In the genomic region with DNA sequence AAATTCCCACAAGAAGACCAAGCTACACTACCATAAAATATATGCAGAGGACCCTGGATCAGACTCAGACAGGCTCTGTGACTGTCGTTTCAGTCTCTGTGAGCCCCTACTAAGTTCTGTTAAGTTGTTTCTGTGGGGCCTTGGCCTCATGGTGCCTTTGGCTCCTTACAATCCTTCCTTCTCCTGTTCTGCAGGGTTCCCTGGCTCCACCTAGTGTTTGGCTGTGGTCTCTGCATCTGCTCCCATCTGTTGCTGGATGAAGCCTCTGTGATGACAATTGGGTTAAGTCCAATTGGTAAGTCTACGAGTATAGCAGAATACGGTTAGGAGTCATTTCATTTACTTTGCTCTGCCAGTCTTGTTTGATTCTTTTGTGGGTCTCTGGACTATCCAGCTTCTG, we compare ENCODE assay signal across 8 mouse cellular contexts. TPM values are rescaled to one million over a fixed set of nuclear protein-coding genes. Genes with fewer than 3 reads are reported as not detected.
DNase-seq lines count a peak whose midpoint lies in the region; ATAC-seq and TF ChIP-seq lines count a peak whose summit lies in the region.

No protein-coding gene starts in this region.

- H3K27ac ChIP-seq in kidney, embryonic 14.5 days (ENCODE audit: low read depth, low read length): no peak overlapping the region
- no peak overlapping the region for H3K27ac ChIP-seq in hindbrain, postnatal 0 days
- 0 out of 2 replicates have a peak overlapping the region, but pooled peaks have one; percentile 22 for H3K27ac ChIP-seq in limb, embryonic 13.5 days

- no peak overlapping the region for H3K4me2 ChIP-seq in kidney, embryonic 14.5 days (replicated peaks; ENCODE audit: low read depth, low read length)
- H3K4me2 ChIP-seq in hindbrain, postnatal 0 days (ENCODE audit: low read depth, low read length): no peak overlapping the region
- H3K4me2 ChIP-seq in limb, embryonic 13.5 days (replicated peaks): no peak overlapping the region

- H3K4me3 ChIP-seq in kidney, embryonic 14.5 days (ENCODE audit: low read length): no peak overlapping the region
- no peak overlapping the region for H3K4me3 ChIP-seq in hindbrain, postnatal 0 days (ENCODE audit: low read length)
- no peak overlapping the region for H3K4me3 ChIP-seq in limb, embryonic 13.5 days

- H3K4me1 ChIP-seq in kidney, embryonic 14.5 days (ENCODE audit: control insufficient read depth, insufficient read depth, low read length): peaks cover 4% of the 10 kb centered on the region; the same call in 1 of the 2 replicates
- no peaks in the 10 kb centered on the region for H3K4me1 ChIP-seq in hindbrain, postnatal 0 days (ENCODE audit: insufficient read depth, low read length)
- peaks cover 25% of the 10 kb centered on the region for H3K4me1 ChIP-seq in limb, embryonic 13.5 days

- no peaks in the 10 kb centered on the region for H3K36me3 ChIP-seq in kidney, embryonic 14.5 days (ENCODE audit: control insufficient read depth, insufficient read depth, low read length)
- no peaks in the 10 kb centered on the region for H3K36me3 ChIP-seq in hindbrain, postnatal 0 days (ENCODE audit: insufficient read depth, low read length)
- no peaks in the 10 kb centered on the region for H3K36me3 ChIP-seq in limb, embryonic 13.5 days

- ATAC-seq in kidney, embryonic 14.5 days (ENCODE audit: low FRiP score, low TSS enrichment): no peak
- no peak for ATAC-seq in hindbrain, postnatal 0 days
- no peak for ATAC-seq in limb, embryonic 13.5 days (ENCODE audit: low FRiP score, low read depth)

- WGBS in kidney, embryonic 14.5 days: 56% methylated on average over 3 of the region's 3 CpGs
- WGBS in hindbrain, postnatal 0 days: 47% methylated on average over 3 of the region's 3 CpGs
- WGBS in limb, embryonic 13.5 days: 43% methylated on average over 3 of the region's 3 CpGs

- DNase-seq in kidney, adult 11 months: peak; percentile 49
- peak; percentile 86 for DNase-seq in brain, adult 2 months (ENCODE audit: low read depth, low spot score)
- peak; percentile 34 for DNase-seq in fibroblast of lung, adult 2 months (ENCODE audit: low read depth)
- peak; percentile 78 for DNase-seq in hindbrain, postnatal 0 days (ENCODE audit: low spot score)
- peak; percentile 42 for DNase-seq in ovary, adult 18-20 months (ENCODE audit: low spot score)
- DNase-seq in thymus, adult 18-20 months: peak; percentile 9 to 26

- H3K9me3 ChIP-seq in kidney, embryonic 14.5 days (ENCODE audit: control insufficient read depth, low read length): no peaks in the 10 kb centered on the region
- no peaks in the 10 kb centered on the region for H3K9me3 ChIP-seq in hindbrain, postnatal 0 days (ENCODE audit: low read length)
- H3K9me3 ChIP-seq in limb, embryonic 13.5 days: no peaks in the 10 kb centered on the region

- peak; percentile 88 for TF ChIP-seq CTCF in hindbrain, postnatal 0 days (IDR thresholded peaks at IDR 0.05; ENCODE audit: low read depth)

- no peak overlapping the region for H3K9ac ChIP-seq in kidney, embryonic 14.5 days (ENCODE audit: low read depth, low read length)
- no peak overlapping the region for H3K9ac ChIP-seq in hindbrain, postnatal 0 days (replicated peaks; ENCODE audit: low read length)
- H3K9ac ChIP-seq in limb, embryonic 13.5 days: no peak overlapping the region

- no peaks in the 10 kb centered on the region for H3K27me3 ChIP-seq in kidney, embryonic 14.5 days (ENCODE audit: control insufficient read depth, insufficient read depth, low read length)
- no peaks in the 10 kb centered on the region for H3K27me3 ChIP-seq in hindbrain, postnatal 0 days (ENCODE audit: insufficient read depth, low read length)
- no peaks in the 10 kb centered on the region for H3K27me3 ChIP-seq in limb, embryonic 13.5 days

RNA-seq across cellular contexts. Expression of gene Nxpe2, which starts 1.5 kb away (rescaled TPM):
- 1.1 and 2.2 TPM in 2 replicates for polyA plus RNA-seq in kidney, embryonic 14.5 days (2014; fragmentation: Nextera tagmentation; extraction: Ambion mirVana)
- total RNA-seq in hindbrain, postnatal 0 days (2014; rRNA removed): 0.86 TPM in 1 of 2 replicates, not detected in the other
- polyA plus RNA-seq in hindbrain, postnatal 0 days (2015; fragmentation: Nextera tagmentation; extraction: Ambion mirVana): 0.33 and 0.45 TPM in 2 replicates
- 1.4 and 2.2 TPM in 2 replicates for polyA plus RNA-seq in limb, embryonic 13.5 days (2015; fragmentation: Nextera tagmentation; extraction: Ambion mirVana)

Comparison
In these comparisons a context has a peak if more than half of its experiments do, and no peak if none do; other contexts are left out.
1. DNase-seq: peak in every context shown above with its lines; median percentile 86 in brain, adult 2 months; 78 in hindbrain, postnatal 0 days; 49 in kidney, adult 11 months; 42 in ovary, adult 18-20 months; 34 in fibroblast of lung, adult 2 months; 18 in thymus, adult 18-20 months.